Mouse (Mus musculus) induced T-regulatory cell, adult 2 months (primary cell): ENCODE measurements around the gene Sec1.
A peak's percentile ranks its signal among the peaks of the same experiment; 100 is the strongest.

Experiments
- DNase-seq: peaks from one replicate; pipeline ENCODE4 v3.0.0-alpha.2; 2012; ENCODE audit warnings: low read depth

The Sec1 gene

DNA sequence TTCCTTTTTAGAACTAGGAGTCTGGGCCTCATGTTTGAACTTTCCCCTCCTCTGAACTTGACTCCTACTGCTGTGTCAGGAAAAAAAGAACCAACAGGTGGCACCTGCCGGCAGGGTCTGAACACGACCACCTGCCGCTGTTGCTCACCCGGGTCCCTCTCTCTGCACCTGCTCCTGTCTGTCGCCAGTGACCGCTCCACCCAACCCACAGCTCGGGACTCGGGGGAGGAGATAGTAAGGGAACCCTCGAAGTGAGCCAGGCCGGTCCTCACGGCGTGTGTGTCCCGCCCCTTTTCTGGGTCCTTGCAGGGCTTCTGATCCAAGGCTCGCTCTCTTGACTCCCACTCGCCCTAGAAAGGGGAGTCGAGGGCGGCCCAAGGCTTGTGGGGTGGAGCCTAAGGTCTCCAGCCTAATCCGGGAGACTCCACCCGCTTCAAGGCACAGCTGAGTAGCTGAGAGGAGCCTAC is 54.6 kb downstream of the Sec1 start, which contains the start of gene Mamstr:
Gene Mamstr (plus strand): TSS at position 417 of the 467 bp plus-strand sequence.
- no peak for DNase-seq

- DNase-seq = no peak
Observed at GRCm38 (mm10) chr7:45638623-45639401, 55.4 kb downstream of the Sec1 start.

DNA sequence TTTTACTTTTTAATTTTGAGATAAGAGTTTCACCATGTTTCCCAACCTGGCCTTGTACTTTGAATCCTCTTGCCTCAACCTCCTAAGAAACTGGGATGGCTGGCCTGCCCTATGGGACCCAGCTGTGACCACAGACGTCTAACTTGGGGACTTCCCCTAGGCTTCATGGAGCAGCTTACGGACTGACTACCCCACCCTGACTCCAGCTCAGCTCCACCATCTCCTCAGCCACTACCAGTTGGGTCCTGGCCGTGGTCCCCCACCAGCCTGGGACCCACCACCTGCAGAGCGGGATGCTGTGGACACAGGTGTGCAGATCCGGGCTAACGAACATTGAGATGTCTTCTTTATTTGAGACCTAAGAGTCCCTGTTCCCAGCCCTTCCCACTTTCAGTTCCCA is 56.5 kb downstream of the Sec1 start:
- no peak for DNase-seq

DNA sequence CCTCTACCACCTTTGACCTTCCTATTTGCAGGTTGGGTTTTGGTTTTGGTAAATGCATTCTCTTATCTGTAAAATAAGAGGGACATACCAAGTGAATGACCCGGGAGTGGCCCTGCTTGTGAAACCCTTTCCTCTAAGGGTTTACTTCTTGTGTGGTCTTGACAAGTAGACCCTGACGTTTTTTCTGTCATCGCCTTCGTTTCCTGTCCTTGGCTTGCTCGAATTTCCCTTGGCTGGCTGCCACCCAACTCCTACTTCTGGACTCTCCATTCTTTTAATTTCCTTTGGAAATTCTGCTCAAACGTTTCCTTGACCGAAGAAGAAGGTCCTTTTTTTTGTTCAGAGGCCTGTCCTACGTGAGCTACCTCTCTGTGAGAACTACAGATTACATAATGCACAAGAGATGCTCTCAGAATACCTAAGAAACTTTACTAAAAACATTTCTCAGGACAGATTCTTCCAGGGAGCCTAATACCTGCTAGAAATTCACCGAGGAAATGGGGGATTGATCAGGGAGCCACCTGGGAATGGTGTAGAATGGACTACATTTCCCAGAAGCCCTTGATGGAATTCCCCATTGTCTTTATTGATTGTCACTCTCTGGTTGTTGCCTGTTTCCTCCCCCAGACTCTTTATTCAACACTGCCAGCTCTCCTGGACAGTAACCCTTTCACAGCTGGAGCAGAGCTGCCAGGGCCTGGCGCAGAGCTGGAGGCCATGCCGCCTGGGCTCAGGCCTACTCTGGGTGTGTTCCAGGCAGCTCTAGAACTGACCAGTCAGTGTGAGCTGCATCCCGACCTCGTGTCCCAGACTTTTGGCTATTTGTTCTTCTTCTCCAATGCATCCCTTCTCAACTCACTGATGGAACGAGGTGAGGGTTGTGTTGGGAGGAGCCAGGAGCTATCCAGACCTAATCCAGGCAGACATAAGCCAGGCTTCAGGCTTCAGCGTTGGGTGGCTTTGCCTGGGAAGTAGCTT is 58.2 kb downstream of the Sec1 start:
- DNase-seq = no peak

- DNase-seq = peak; percentile 63
Observed at GRCm38 (mm10) chr7:45634946-45635681, 59.1 kb downstream of the Sec1 start.

DNA sequence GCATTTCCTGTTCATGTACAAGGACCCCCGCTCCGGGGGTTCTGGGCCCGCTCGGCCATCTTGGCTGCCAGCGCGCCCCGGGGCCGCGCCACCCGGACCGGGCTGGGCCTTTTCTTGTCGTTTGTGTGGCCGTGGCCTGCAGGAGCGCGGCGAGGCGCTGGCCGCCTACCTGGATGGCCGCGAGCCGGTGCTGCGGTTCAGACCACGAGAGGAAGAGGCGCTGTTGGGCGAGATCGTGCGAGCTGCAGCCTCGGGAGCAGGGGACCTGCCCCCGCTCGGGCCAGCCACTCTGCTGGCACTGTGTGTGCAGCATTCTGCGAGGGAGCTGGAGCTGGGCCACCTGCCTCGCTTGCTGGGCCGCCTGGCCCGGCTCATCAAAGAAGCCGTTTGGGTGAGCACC is 61.7 kb downstream of the Sec1 start:
- DNase-seq = no peak

DNA sequence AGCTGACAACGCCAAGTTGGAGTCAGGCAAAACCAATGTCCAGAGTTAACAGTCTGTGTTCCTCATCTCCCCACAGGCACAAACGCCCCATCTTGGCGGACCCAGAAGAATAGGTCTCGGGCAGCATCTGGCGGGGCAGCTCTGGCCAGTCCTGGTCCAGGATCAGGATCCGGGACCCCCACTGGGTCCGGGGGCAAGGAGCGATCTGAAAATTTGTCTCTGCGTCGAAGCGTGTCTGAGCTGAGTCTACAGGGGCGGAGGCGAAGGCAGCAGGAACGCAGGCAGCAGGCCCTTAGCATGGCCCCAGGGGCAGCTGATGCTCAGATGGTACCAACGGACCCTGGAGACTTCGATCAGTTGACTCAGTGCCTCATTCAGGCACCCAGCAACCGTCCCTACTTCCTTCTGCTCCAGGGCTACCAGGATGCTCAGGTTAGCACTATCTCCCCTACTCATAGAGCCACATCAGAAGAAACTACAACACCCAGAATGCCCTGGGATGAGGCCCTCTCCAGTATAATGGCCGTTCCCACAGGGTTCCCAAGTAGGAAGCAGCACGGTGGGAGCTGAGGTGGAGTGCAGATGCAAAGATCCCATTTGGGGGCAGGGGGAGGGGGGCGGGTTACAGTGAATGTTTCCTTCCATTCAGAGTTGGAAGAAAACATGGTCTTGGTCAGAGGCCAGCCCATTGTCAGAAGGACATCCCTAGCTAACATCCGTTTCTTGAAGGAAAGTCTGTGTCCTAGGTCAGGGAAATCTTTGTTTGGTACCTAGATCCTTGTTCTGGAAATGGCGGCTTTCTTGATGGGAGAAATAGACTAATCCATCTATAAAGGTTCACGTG is 63.9 kb downstream of the Sec1 start:
- DNase-seq = no peak

DNA sequence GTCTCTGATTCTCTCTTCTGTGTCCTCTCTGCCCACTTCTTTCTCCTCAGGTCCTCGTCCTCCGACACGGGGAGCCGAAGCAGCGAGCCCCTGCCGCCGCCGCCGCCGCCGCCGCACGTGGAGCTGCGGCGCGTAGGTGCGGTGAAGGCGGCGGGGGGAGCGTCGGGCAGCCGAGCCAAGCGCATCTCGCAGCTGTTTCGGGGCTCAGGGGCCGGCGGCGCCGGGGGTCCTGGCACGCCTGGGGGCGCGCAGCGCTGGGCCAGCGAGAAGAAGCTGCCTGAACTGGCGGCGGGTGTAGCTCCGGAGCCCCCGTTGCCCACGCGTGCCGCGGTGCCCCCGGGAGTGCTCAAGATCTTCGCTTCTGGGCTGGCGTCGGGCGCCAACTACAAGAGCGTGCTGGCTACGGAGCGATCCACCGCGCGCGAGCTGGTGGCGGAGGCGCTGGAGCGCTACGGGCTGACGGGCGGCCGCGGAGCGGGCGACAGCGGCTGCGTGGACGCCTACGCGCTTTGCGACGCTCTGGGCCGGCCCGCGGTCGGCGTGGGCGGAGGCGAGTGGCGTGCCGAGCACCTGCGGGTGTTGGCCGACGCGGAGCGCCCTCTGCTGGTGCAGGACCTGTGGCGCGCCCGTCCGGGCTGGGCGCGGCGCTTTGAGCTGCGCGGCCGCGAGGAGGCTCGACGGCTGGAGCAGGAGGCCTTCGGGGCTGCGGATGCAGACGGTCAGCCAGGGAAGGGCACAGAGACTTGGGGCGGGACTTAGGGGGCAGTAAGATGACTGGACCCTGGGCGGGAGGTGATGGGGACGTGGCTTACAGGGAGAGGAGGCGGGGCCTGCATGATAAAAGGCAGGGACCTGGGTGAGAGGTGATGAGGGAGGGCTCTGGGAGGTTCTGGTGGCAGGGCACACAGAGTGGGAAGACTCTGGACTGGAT is 65.6 kb downstream of the Sec1 start:
- DNase-seq = peak; percentile 94
